Mouse (Mus musculus) stomach, postnatal 0 days (tissue): ENCODE results near the gene Zc3h18. TPM values are rescaled to one million over a fixed set of nuclear protein-coding genes. Genes with fewer than 3 reads are reported as not detected.

Source experiments
- ATAC-seq: fragments of 200-750 bp; cut with Nextera tagmentation; 2 replicates; pipeline ENCODE4 v1.8.0; 2017; ENCODE audit not compliant: low FRiP score, low TSS enrichment
- DNase-seq: peaks from one replicate; pipeline ENCODE4 v3.0.0-alpha.2; 2016; ENCODE audit warnings: low spot score
- H3K27ac ChIP-seq: fragments of 300-500 bp; sonication (generic); replicated peaks from 2 replicates; pipeline ENCODE4 v1.5.1; 2014; ENCODE audit warnings: mild to moderate bottlenecking, control low read depth
- H3K27me3 ChIP-seq: fragments of 300-500 bp; sonication (generic); 2 replicates; pipeline ENCODE4 v1.6.1; 2014; ENCODE audit warnings: low read length; ENCODE audit not compliant: control insufficient read depth, insufficient read depth
- H3K36me3 ChIP-seq: fragments of 300-500 bp; sonication (generic); 2 replicates; pipeline ENCODE4 v1.6.1; 2014; ENCODE audit warnings: low read length, mixed read lengths; ENCODE audit not compliant: control insufficient read depth, insufficient read depth
- H3K4me1 ChIP-seq: fragments of 300-500 bp; sonication (generic); replicated peaks from 2 replicates; pipeline ENCODE4 v1.6.1; 2014; ENCODE audit warnings: antibody characterized with exemption; ENCODE audit not compliant: control insufficient read depth, insufficient read depth
- H3K4me2 ChIP-seq: fragments of 300-500 bp; sonication (generic); replicated peaks from 2 replicates; pipeline ENCODE4 v1.6.1; 2014; ENCODE audit warnings: low read depth, mild to moderate bottlenecking, control low read depth, moderate library complexity
- H3K4me3 ChIP-seq: fragments of 300-500 bp; sonication (generic); 2 replicates; pipeline ENCODE4 v1.5.1; 2014; ENCODE audit warnings: low read depth, low read length, control low read depth
- H3K9ac ChIP-seq: fragments of 300-500 bp; sonication (generic); 2 replicates; pipeline ENCODE4 v1.6.1; 2014; ENCODE audit warnings: mild to moderate bottlenecking, low read length, control low read depth, mixed read lengths
- H3K9me3 ChIP-seq: fragments of 300-500 bp; sonication (generic); 2 replicates; pipeline ENCODE4 v1.6.1; 2016; ENCODE audit warnings: low read length; ENCODE audit not compliant: control insufficient read depth
- CTCF ChIP-seq: IDR thresholded peaks from 2 replicates; pipeline ENCODE4 v1.5.1; 2016; ENCODE audit warnings: antibody characterized with exemption, low read depth, mild to moderate bottlenecking, moderate library complexity
- EP300 ChIP-seq: optimal IDR thresholded peaks from 2 replicates; pipeline ENCODE3; 2016; ENCODE audit warnings: antibody characterized with exemption
- WGBS: fragments of 180-500 bp; shearing (Covaris S2); extraction: QIAGEN DNeasy Blood & Tissue Kit; methylation state at CpG from one replicate; pipeline ENCODE4 v1.1.7; 2014; 5-methylcytosine and 5-hydroxymethylcytosine counted together
- polyA plus RNA-seq: library from polyadenylated mRNA; unstranded; fragments of >200 nt; fragmentation: Nextera tagmentation; extraction: Ambion mirVana; gene quantifications from 2 replicates; pipeline ENCODE4 v1.2.1, GENCODE M21; 2015

Gene Zc3h18
- polyA plus RNA-seq, 1 experiment from 2014 or later: 19.4 TPM

DNA sequence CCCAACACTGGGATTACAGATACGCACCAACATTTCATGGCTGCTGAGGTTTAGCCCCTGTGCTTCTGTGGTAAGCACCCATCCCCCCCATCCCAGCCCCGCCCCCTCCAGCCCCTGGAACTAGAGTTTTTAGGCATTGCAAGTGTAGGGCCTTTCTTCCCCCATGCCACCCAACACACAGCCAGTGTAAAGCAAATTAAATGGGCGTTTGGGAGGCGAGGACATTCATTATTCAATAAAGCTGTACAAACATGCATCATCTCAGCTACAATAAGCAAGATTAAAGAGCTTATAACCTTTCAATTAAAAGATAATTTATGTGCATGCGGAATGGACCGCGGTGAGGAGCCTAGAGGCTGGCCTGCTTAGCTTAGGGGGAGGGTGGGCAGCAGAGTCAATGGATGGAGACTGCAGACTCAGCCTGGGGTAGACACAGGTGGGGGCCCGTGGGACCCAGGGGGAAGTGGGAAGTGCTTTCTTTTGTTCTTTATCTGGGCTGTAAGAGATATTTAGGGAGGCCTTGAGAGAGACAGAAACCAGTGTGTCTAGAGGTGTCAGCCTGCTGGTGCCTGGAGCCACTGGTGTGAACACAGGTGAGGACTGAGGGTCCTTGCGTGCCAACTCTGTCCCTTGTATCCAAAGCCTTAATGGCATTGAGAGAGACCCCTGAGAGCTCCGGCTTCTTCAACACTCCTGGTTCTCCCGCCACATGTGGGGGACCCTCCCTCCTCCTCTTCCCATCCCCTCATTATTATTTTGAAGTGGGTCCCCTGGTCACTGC is 25.9 kb upstream of the Zc3h18 start:
- no peak for TF ChIP-seq CTCF
- 43% methylated on average over 11 of the region's 11 CpGs for WGBS
- H3K36me3 ChIP-seq: no peaks in the 10 kb centered on the region
- no peaks in the 10 kb centered on the region for H3K27me3 ChIP-seq
- no peak overlapping the region for H3K9ac ChIP-seq
- no peak overlapping the region for H3K4me2 ChIP-seq
- no peak for ATAC-seq
- H3K4me3 ChIP-seq: no peak overlapping the region
- H3K4me1 ChIP-seq: no peaks in the 10 kb centered on the region
- no peak for DNase-seq
- H3K9me3 ChIP-seq: no peaks in the 10 kb centered on the region
- no peak overlapping the region for H3K27ac ChIP-seq

DNA sequence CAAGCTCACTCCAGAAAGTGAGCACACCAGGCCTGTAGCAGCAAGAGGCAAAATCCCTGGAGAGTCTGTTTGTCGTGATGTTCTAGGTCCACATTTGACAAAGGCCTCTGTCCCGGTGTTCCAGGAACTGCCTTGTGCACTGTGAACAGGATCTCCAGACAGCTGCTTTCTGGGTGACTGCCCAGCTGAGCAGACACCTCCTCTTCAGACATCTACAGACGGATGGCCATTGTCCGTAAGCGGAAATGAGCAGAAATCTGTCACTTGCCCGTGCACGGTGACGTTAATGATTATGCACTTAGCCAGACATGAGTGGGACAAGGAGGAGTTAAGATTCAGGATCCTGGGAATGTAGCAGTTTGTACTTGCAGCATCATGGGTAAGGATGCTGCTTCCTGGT is 22.3 kb upstream of the Zc3h18 start:
- Histone ChIP-seq H3K27ac (no peak overlapping the region), H3K4me1 (no peaks in the 10 kb centered on the region), H3K36me3 (no peaks in the 10 kb centered on the region), H3K9ac (no peak overlapping the region), H3K4me3 (no peak overlapping the region), H3K27me3 (no peaks in the 10 kb centered on the region), H3K9me3 (no peaks in the 10 kb centered on the region), H3K4me2 (no peak overlapping the region)
- TF ChIP-seq EP300: no peak
- TF ChIP-seq CTCF: no peak
- DNase-seq (no peak), ATAC-seq (no peak)
- 73% methylated on average over 8 of the region's 8 CpGs for WGBS

DNA sequence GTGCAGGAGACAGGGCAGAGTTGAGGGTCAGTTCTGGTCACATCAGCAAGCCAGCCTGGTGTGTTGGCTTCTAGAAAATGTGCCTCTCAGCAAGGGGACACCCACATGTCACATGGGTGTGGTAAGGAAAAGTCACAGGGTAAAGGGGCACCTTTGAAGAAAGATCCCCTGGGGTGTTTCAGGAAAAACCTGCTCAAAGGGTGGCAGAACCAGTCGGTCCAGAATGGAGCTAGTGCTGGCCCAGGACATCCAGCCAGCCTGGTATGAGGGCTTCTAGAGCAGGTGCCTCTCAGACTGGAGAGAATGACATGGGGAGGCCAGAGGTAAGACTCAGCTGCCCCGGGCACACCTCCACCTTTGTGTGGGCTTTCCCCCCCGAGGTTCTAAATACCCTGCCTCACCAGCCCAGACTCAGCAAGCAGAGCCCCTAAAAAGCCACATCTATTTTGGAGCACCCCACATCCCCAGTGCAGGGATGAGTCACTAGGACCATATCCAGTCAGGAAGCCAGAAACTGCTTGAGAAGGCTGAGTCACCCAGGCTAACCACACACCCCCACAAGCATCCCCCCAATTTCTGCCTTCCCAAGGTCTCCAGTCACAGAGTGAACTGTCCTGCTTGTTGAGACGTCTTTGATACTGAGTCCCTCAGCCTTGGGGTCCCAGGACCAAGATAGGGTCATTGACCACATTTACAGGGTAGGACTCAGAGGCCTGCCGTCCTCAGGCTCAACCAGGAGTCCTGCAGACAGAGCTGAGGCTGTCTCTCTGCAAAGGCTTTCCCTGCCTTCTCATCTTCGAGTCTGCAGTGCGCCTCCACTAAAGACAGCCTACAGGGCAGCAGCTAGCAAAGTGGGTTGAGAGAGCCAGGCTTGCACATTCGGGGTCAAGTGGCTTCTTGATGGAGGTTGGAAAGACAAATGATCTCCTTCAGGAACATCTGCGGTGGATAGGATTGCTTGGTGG is 20.5 kb upstream of the Zc3h18 start:
- TF ChIP-seq EP300: peak; percentile 65
- TF ChIP-seq CTCF: no peak
- H3K36me3 ChIP-seq: no peaks in the 10 kb centered on the region
- no peak overlapping the region; the same call in 1 of the 2 replicates for H3K27ac ChIP-seq
- no peaks in the 10 kb centered on the region for H3K27me3 ChIP-seq
- WGBS: 57% methylated on average over 9 of the region's 9 CpGs
- H3K4me1 ChIP-seq: no peaks in the 10 kb centered on the region
- no peak overlapping the region; the same call in 1 of the 2 replicates for H3K9ac ChIP-seq
- no peaks in the 10 kb centered on the region for H3K9me3 ChIP-seq
- no peak overlapping the region for H3K4me2 ChIP-seq
- no peak overlapping the region for H3K4me3 ChIP-seq
- ATAC-seq: peak; percentile 75
- peak; percentile 65 for DNase-seq

DNA sequence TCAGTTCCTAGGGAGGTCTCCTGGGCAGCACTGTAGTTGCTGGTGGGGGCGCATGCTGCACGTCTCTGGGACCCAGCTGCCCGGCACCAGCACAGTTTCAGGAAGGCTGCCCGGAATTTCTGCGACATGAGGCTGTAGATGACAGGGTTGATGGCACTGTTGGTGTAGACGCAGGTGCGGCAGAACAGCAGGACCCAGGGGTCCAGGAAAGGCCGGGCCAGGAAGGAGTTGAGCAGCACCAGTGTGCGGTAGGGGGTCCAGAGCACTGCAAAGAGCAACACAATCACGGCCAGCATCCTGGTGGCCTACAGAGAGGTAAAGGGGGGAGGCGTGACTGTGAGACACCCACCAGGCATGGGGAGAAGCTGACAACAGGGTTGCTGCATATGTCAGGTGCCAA is 19.2 kb upstream of the Zc3h18 start:
- WGBS: 64% methylated on average over 11 of the region's 11 CpGs
- H3K4me2 ChIP-seq: no peak overlapping the region

DNA sequence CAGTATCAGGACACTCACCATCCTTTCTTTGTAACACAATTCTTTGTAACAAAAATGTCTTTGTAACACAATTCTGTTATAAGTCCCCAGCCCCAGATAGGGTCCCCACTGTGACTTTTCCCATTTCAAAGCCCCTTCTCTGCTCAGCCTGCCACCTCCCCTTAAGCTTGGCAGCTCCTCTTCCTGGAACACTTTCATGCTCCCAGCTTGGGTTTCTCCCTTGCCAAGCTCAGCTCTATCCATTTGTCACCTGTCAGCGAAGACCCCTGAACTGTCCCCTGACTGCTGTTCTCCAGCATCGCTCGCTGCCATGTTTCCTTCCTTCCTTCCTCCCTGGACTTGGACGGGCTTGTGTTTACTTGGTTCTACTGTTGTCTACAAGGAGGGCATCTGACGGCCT is 18.8 kb upstream of the Zc3h18 start:
- no peaks in the 10 kb centered on the region for H3K9me3 ChIP-seq
- ATAC-seq (no peak), DNase-seq (no peak)
- TF ChIP-seq EP300 (no peak), CTCF (no peak)
- H3K4me1 ChIP-seq: no peaks in the 10 kb centered on the region
- H3K9ac ChIP-seq: no peak overlapping the region
- H3K4me2 ChIP-seq: no peak overlapping the region
- no peaks in the 10 kb centered on the region for H3K36me3 ChIP-seq
- no peak overlapping the region for H3K4me3 ChIP-seq
- no peaks in the 10 kb centered on the region for H3K27me3 ChIP-seq
- no peak overlapping the region for H3K27ac ChIP-seq
- 68% methylated on average over 5 of the region's 5 CpGs for WGBS

More for the DNA sequence above, 19.2 kb upstream of the Zc3h18 start:
- no peak for DNase-seq
- Histone ChIP-seq H3K27ac (no peak overlapping the region), H3K9me3 (no peaks in the 10 kb centered on the region), H3K36me3 (no peaks in the 10 kb centered on the region), H3K9ac (no peak overlapping the region), H3K4me1 (no peaks in the 10 kb centered on the region), H3K27me3 (no peaks in the 10 kb centered on the region), H3K4me3 (no peak overlapping the region)
- no peak for ATAC-seq
- no peak for TF ChIP-seq CTCF
- no peak for TF ChIP-seq EP300
